Mouse (Mus musculus) gastrocnemius, adult 2 months (tissue): Measurements from ENCODE around the gene Txnrd2. TPM values are rescaled to one million over a fixed set of nuclear protein-coding genes. Genes with fewer than 3 reads are reported as not detected.

Source experiments
- DNase-seq: peaks from one replicate; pipeline ENCODE4 v3.0.0; 2022
- H3K27ac ChIP-seq: fragments of 200-600 bp; 2 replicates; pipeline ENCODE4 v1.8.1; 2022; ENCODE audit warnings: mild to moderate bottlenecking
- H3K4me3 ChIP-seq: fragments of 200-600 bp; 2 replicates; pipeline ENCODE4 v1.8.1; 2022; ENCODE audit warnings: mild to moderate bottlenecking, moderate library complexity
- CTCF ChIP-seq: fragments of 200-600 bp; IDR thresholded peaks from 2 replicates; pipeline ENCODE4 v1.8.1; 2022; ENCODE audit warnings: antibody characterized with exemption, mild to moderate bottlenecking, moderate library complexity
- intact Hi-C: fragments of 180-260 bp; cut with DNase I; formaldehyde crosslinking; loops from one replicate; pipeline ENCODE4 v1.15.1; 2025
- long read RNA-seq, 2 experiments: library from polyadenylated mRNA; stranded (forward); transcript quantifications; one replicate each; pipeline ENCODE4 v2.0.0; 2021
- total RNA-seq, 2 experiments: library from RNA; stranded (reverse); gene quantifications; 2 replicates each; pipeline ENCODE4 v1.2.3; 2021

Gene Txnrd2
- total RNA-seq, result 10 to 100 TPM; 18.9 to 21.4 TPM
- long read RNA-seq, experiment 1, transcript Txnrd2-206 (4 exons, 532 nt), result major isoform, 5 of 47 reads
- long read RNA-seq, experiment 1, partial matches to known transcripts, result 6 of 47 reads
- long read RNA-seq, experiment 1, other reads (novel, unspliced or antisense), result 36 of 47 reads
- long read RNA-seq, experiment 2, transcript Txnrd2-206 (4 exons, 532 nt), result major isoform, 6 of 57 reads
- long read RNA-seq, experiment 2, partial matches to known transcripts, result 6 of 57 reads
- long read RNA-seq, experiment 2, other reads (novel, unspliced or antisense), result 45 of 57 reads

- peak; percentile 62 for TF ChIP-seq CTCF
- peak within 1 kb of the TSS; percentile 92 for H3K27ac ChIP-seq
- intact Hi-C loops, result no loop called here
- peak within 1 kb of the TSS; percentile 83 for H3K4me3 ChIP-seq
- DNase-seq, result peak; percentile 86
These were observed at the start of gene Txnrd2 for GRCm38 (mm10) chr16:18426215-18426791. Gene Txnrd2, plus strand, starts transcription at chr16:18426384.

- TF ChIP-seq CTCF, result no peak
- intact Hi-C loops, result no loop called here
- Histone ChIP-seq H3K27ac (no peak overlapping the region), H3K4me3 (no peak overlapping the region)
- no peak for DNase-seq
These were observed 49.0 kb upstream of the Txnrd2 start for GRCm38 (mm10) chr16:18377203-18377602.

GRCm38 (mm10) chr16:18378489-18378888, 47.7 kb upstream of the Txnrd2 start:
- Histone ChIP-seq H3K4me3 (no peak overlapping the region), H3K27ac (no peak overlapping the region)
- DNase-seq, result no peak
- TF ChIP-seq CTCF, result no peak
- intact Hi-C loops, result no loop called here

- intact Hi-C loops, result no loop called here
- DNase-seq, result no peak
- no peak overlapping the region for H3K4me3 ChIP-seq
- no peak overlapping the region for H3K27ac ChIP-seq
- no peak for TF ChIP-seq CTCF
These were observed 46.7 kb upstream of the Txnrd2 start for GRCm38 (mm10) chr16:18379338-18380001.

- H3K27ac ChIP-seq, result no peak overlapping the region
- intact Hi-C loops, result no loop called here
- no peak for DNase-seq
- no peak for TF ChIP-seq CTCF
- no peak overlapping the region for H3K4me3 ChIP-seq
These were observed 45.6 kb upstream of the Txnrd2 start for GRCm38 (mm10) chr16:18380495-18381063.

GRCm38 (mm10) chr16:18381621-18382258, 44.4 kb upstream of the Txnrd2 start:
- TF ChIP-seq CTCF, result no peak
- H3K4me3 ChIP-seq, result no peak overlapping the region
- H3K27ac ChIP-seq, result no peak overlapping the region
- no peak for DNase-seq
- intact Hi-C loops, result no loop called here

- intact Hi-C loops, result no loop called here
These were observed 43.0 kb upstream of the Txnrd2 start for GRCm38 (mm10) chr16:18383045-18383726.

GRCm38 (mm10) chr16:18383756-18384155, 42.4 kb upstream of the Txnrd2 start:
- DNase-seq, result no peak
- Histone ChIP-seq H3K27ac (peak overlapping the region; percentile 38), H3K4me3 (no peak overlapping the region)
- intact Hi-C loops, result no loop called here
- TF ChIP-seq CTCF, result no peak

More at GRCm38 (mm10) chr16:18383045-18383726, 43.0 kb upstream of the Txnrd2 start:
- peak overlapping the region; percentile 38 for H3K27ac ChIP-seq
- no peak overlapping the region for H3K4me3 ChIP-seq
- no peak for TF ChIP-seq CTCF
- DNase-seq, result no peak

GRCm38 (mm10) chr16:18384211-18384610, 42.0 kb upstream of the Txnrd2 start:
- intact Hi-C loops, result no loop called here
- H3K4me3 ChIP-seq, result no peak overlapping the region
- no peak for DNase-seq
- peak overlapping the region; percentile 38 for H3K27ac ChIP-seq
- no peak for TF ChIP-seq CTCF

GRCm38 (mm10) chr16:18384659-18385058, 41.5 kb upstream of the Txnrd2 start:
- no peak for DNase-seq
- Histone ChIP-seq H3K27ac (no peak overlapping the region), H3K4me3 (no peak overlapping the region)
- intact Hi-C loops, result no loop called here
- TF ChIP-seq CTCF, result no peak

- no peak for DNase-seq
- TF ChIP-seq CTCF, result no peak
- no peak overlapping the region for H3K27ac ChIP-seq
- no peak overlapping the region for H3K4me3 ChIP-seq
- intact Hi-C loops, result no loop called here
These were observed 40.8 kb upstream of the Txnrd2 start for GRCm38 (mm10) chr16:18385411-18385810.

- DNase-seq, result peak; percentile 80
- TF ChIP-seq CTCF, result no peak
- Histone ChIP-seq H3K27ac (peak overlapping the region; percentile 46; the same call in 1 of the 2 replicates), H3K4me3 (no peak overlapping the region)
- intact Hi-C loops, result no loop called here
These were observed 39.7 kb upstream of the Txnrd2 start for GRCm38 (mm10) chr16:18386451-18386850.
